Mouse (Mus musculus): ENCODE measurements around the gene Tmub2. TPM values are rescaled to one million over a fixed set of nuclear protein-coding genes. Genes with fewer than 3 reads are reported as not detected.
"Not testable (repeated sequence)": the region's sequence is repeated elsewhere in the genome, so short reads cannot be mapped to it uniquely, and the experiment has no call there.

Tmub2 gene
- polyA plus RNA-seq, 1 experiment from 2014 or later = 83.7 TPM

GRCm38 (mm10) chr11:102280267-102280666 is 4.5 kb upstream of the Tmub2 start:
- not testable (repeated sequence) for H3K9me3 ChIP-seq (replicated peaks); H3K4me3 ChIP-seq (replicated peaks); H3K27ac ChIP-seq (replicated peaks); H3K9ac ChIP-seq (replicated peaks); H3K36me3 ChIP-seq; H3K4me2 ChIP-seq; ATAC-seq (ENCODE audit: low FRiP score); H3K27me3 ChIP-seq (replicated peaks)
- H3K4me1 ChIP-seq = peaks cover 12% of the 10 kb centered on the region
- WGBS = 75% methylated on average over 6 of the region's 6 CpGs

- H3K9me3 ChIP-seq (replicated peaks) = no peaks in the 10 kb centered on the region
- H3K27me3 ChIP-seq (replicated peaks) = no peaks in the 10 kb centered on the region
- H3K4me3 ChIP-seq (replicated peaks) = peak overlapping the region; percentile 87
- H3K27ac ChIP-seq (replicated peaks) = peak overlapping the region; percentile 91
- H3K4me2 ChIP-seq = peak overlapping the region; percentile 74
- H3K9ac ChIP-seq (replicated peaks) = no peak overlapping the region
- 88% methylated on average over 6 of the region's 6 CpGs for WGBS
- peaks cover 17% of the 10 kb centered on the region for H3K36me3 ChIP-seq
- no peak for ATAC-seq (ENCODE audit: low FRiP score)
- peaks cover 26% of the 10 kb centered on the region for H3K4me1 ChIP-seq
Measured at GRCm38 (mm10) chr11:102283922-102284321, 809 bp upstream of the Tmub2 start.

- Histone ChIP-seq H3K4me1 (peaks cover 35% of the 10 kb centered on the region), H3K4me3 (replicated peaks) (peak overlapping the region; percentile 87), H3K27me3 (replicated peaks) (no peaks in the 10 kb centered on the region), H3K9ac (replicated peaks) (peak overlapping the region; percentile 77), H3K36me3 (peaks cover 25% of the 10 kb centered on the region), H3K9me3 (replicated peaks) (no peaks in the 10 kb centered on the region), H3K4me2 (peak overlapping the region; percentile 74), H3K27ac (replicated peaks) (peak overlapping the region; percentile 91)
- ATAC-seq (ENCODE audit: low FRiP score) = peak; percentile 76
- WGBS = 5% methylated on average over 31 of the region's 31 CpGs
Measured at GRCm38 (mm10) chr11:102285095-102285834, 534 bp downstream of the Tmub2 start.

- peaks cover 48% of the 10 kb centered on the region for H3K36me3 ChIP-seq
- H3K27me3 ChIP-seq (replicated peaks) = no peaks in the 10 kb centered on the region
- H3K9me3 ChIP-seq (replicated peaks) = no peaks in the 10 kb centered on the region
- no peak for ATAC-seq (ENCODE audit: low FRiP score)
- no peak overlapping the region for H3K27ac ChIP-seq (replicated peaks)
- peaks cover 35% of the 10 kb centered on the region for H3K4me1 ChIP-seq
- H3K4me2 ChIP-seq = no peak overlapping the region
- WGBS = 86% methylated on average over 8 of the region's 8 CpGs
- no peak overlapping the region for H3K9ac ChIP-seq (replicated peaks)
- no peak overlapping the region for H3K4me3 ChIP-seq (replicated peaks)
Measured at GRCm38 (mm10) chr11:102287485-102287884, 2.8 kb downstream of the Tmub2 start.

GRCm38 (mm10) chr11:102288027-102288804 is 3.5 kb downstream of the Tmub2 start:
- ATAC-seq (ENCODE audit: low FRiP score) = no peak
- H3K4me1 ChIP-seq = peaks cover 35% of the 10 kb centered on the region
- H3K9ac ChIP-seq (replicated peaks) = no peak overlapping the region
- H3K4me2 ChIP-seq = no peak overlapping the region
- H3K27ac ChIP-seq (replicated peaks) = no peak overlapping the region
- no peak overlapping the region for H3K4me3 ChIP-seq (replicated peaks)
- H3K27me3 ChIP-seq (replicated peaks) = no peaks in the 10 kb centered on the region
- 84% methylated on average over 8 of the region's 8 CpGs for whole genome bisulfite sequencing
- peaks cover 54% of the 10 kb centered on the region for H3K36me3 ChIP-seq
- H3K9me3 ChIP-seq (replicated peaks) = no peaks in the 10 kb centered on the region

GRCm38 (mm10) chr11:102288913-102289312 is 4.2 kb downstream of the Tmub2 start:
- H3K36me3 ChIP-seq = peaks cover 60% of the 10 kb centered on the region
- 0 out of 2 replicates have a peak overlapping the region, but pooled peaks have one; percentile 14 for H3K9ac ChIP-seq (replicated peaks)

GRCm38 (mm10) chr11:102289511-102290100 is 4.9 kb downstream of the Tmub2 start:
- ATAC-seq (ENCODE audit: low FRiP score) = no peak
- H3K4me3 ChIP-seq (replicated peaks) = no peak overlapping the region
- peak overlapping the region; percentile 23; the same call in 1 of the 2 replicates for H3K27ac ChIP-seq (replicated peaks)
- no peak overlapping the region for H3K4me2 ChIP-seq
- peaks cover 44% of the 10 kb centered on the region for H3K4me1 ChIP-seq
- H3K9ac ChIP-seq (replicated peaks) = no peak overlapping the region
- H3K9me3 ChIP-seq (replicated peaks) = no peaks in the 10 kb centered on the region
- H3K36me3 ChIP-seq = peaks cover 61% of the 10 kb centered on the region
- H3K27me3 ChIP-seq (replicated peaks) = no peaks in the 10 kb centered on the region
- WGBS = 65% methylated on average over 6 of the region's 6 CpGs

More at GRCm38 (mm10) chr11:102288913-102289312, 4.2 kb downstream of the Tmub2 start:
- Histone ChIP-seq H3K9me3 (replicated peaks) (no peaks in the 10 kb centered on the region), H3K27me3 (replicated peaks) (no peaks in the 10 kb centered on the region), H3K4me3 (replicated peaks) (no peak overlapping the region), H3K4me2 (no peak overlapping the region), H3K27ac (replicated peaks) (no peak overlapping the region), H3K4me1 (peaks cover 38% of the 10 kb centered on the region)
- no peak for ATAC-seq (ENCODE audit: low FRiP score)
- WGBS = 77% methylated on average over 2 of the region's 2 CpGs

GRCm38 (mm10) chr11:102290141-102290540 is 5.4 kb downstream of the Tmub2 start:
- Histone ChIP-seq H3K36me3 (peaks cover 61% of the 10 kb centered on the region), H3K4me3 (replicated peaks) (no peak overlapping the region), H3K9me3 (replicated peaks) (no peaks in the 10 kb centered on the region), H3K27ac (replicated peaks) (no peak overlapping the region), H3K4me2 (no peak overlapping the region), H3K27me3 (replicated peaks) (no peaks in the 10 kb centered on the region), H3K4me1 (peaks cover 50% of the 10 kb centered on the region), H3K9ac (replicated peaks) (no peak overlapping the region)
- 89% methylated on average over 4 of the region's 4 CpGs for WGBS
- ATAC-seq (ENCODE audit: low FRiP score) = no peak

- Histone ChIP-seq H3K4me3 (replicated peaks) (no peak overlapping the region), H3K9ac (replicated peaks) (no peak overlapping the region), H3K27me3 (replicated peaks) (no peaks in the 10 kb centered on the region), H3K36me3 (peaks cover 61% of the 10 kb centered on the region), H3K9me3 (replicated peaks) (no peaks in the 10 kb centered on the region), H3K4me1 (peaks cover 48% of the 10 kb centered on the region), H3K4me2 (no peak overlapping the region), H3K27ac (replicated peaks) (no peak overlapping the region)
- ATAC-seq (ENCODE audit: low FRiP score) = no peak
- WGBS = 89% methylated on average over 11 of the region's 11 CpGs
Measured at GRCm38 (mm10) chr11:102291051-102291535, 6.4 kb downstream of the Tmub2 start.

GRCm38 (mm10) chr11:102293971-102294370 is 9.2 kb downstream of the Tmub2 start:
- no peak overlapping the region for H3K4me3 ChIP-seq (replicated peaks)
- ATAC-seq (ENCODE audit: low FRiP score) = no peak
- no peak overlapping the region for H3K9ac ChIP-seq (replicated peaks)
- 0 out of 2 replicates have a peak overlapping the region, but pooled peaks have one; percentile 71 for H3K4me2 ChIP-seq
- peaks cover 43% of the 10 kb centered on the region for H3K36me3 ChIP-seq
- WGBS = 94% methylated on average over 13 of the region's 13 CpGs
- peaks cover 38% of the 10 kb centered on the region for H3K4me1 ChIP-seq
- no peaks in the 10 kb centered on the region for H3K9me3 ChIP-seq (replicated peaks)
- no peaks in the 10 kb centered on the region for H3K27me3 ChIP-seq (replicated peaks)
- no peak overlapping the region for H3K27ac ChIP-seq (replicated peaks)

- H3K9ac ChIP-seq (replicated peaks) = peak overlapping the region; percentile 85
- WGBS = 77% methylated on average over 5 of the region's 5 CpGs
- peak overlapping the region; percentile 99 for H3K27ac ChIP-seq (replicated peaks)
- H3K9me3 ChIP-seq (replicated peaks) = no peaks in the 10 kb centered on the region
- peaks cover 34% of the 10 kb centered on the region for H3K4me1 ChIP-seq
- peaks cover 43% of the 10 kb centered on the region for H3K36me3 ChIP-seq
- H3K4me2 ChIP-seq = peak overlapping the region; percentile 71
- H3K4me3 ChIP-seq (replicated peaks) = peak overlapping the region; percentile 85
- no peak for ATAC-seq (ENCODE audit: low FRiP score)
- H3K27me3 ChIP-seq (replicated peaks) = no peaks in the 10 kb centered on the region
Measured at GRCm38 (mm10) chr11:102294416-102294815, 9.7 kb downstream of the Tmub2 start.
